In the genomic region with DNA sequence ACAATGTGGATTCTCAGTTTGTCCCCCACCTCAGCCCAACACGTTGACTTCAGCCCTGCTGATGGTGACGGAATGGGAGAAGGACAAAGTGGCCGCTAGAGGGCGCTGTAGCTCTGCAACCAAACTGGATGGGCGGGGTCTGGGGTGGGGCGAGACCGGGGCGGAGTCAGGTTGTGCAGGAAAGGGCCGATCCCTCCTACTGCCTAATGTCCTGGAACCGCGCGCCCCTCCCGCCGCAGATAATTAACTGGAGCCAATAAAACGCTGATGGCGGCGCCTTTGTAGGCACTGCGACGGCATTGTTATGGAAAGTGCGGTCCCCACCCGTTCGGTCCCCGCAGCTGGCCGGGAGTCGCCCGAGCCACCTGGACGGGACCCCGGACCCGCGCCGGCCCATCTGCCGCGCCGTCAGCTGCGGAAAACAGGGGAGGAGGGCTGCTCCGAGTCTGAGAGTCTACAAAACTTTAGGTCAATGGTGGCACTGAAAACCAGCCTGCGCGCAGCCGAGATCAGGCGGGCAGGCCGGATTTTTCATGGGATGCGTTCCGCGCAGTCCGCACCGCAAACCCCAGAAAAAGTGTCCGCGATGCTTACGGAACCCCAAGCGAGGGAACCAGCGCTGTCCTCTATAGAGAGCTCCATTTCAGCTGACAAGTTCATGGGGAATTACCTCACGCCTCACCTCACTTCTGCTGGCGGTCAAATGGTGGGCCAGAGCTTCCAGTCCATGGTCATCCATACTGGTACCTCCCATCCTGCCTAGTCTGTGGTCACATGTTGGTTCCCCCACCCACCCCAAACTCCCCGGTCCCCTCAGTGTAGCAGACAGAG, we compare ENCODE assay signal across 8 mouse cellular contexts. TPM values are rescaled to one million over a fixed set of nuclear protein-coding genes. Genes with fewer than 3 reads are reported as not detected.
DNase-seq lines count a peak whose midpoint lies in the region; ATAC-seq lines count a peak whose summit lies in the region.

No protein-coding gene starts in this region.

- H3K4me2 ChIP-seq in forebrain, embryonic 14.5 days (ENCODE audit: low read length): peak overlapping the region; percentile 76
- peak overlapping the region; percentile 90 for H3K4me2 ChIP-seq in liver, embryonic 16.5 days (ENCODE audit: low read depth, low read length)
- peak overlapping the region; percentile 72 for H3K4me2 ChIP-seq in neural tube, embryonic 13.5 days

- no peaks in the 10 kb centered on the region for H3K27me3 ChIP-seq in forebrain, embryonic 14.5 days (replicated peaks; ENCODE audit: control insufficient read depth, insufficient read depth, low read length)
- peaks cover 41% of the 10 kb centered on the region for H3K27me3 ChIP-seq in liver, embryonic 16.5 days (ENCODE audit: control insufficient read depth, insufficient read depth, low read depth, low read length)
- peaks cover 22% of the 10 kb centered on the region for H3K27me3 ChIP-seq in neural tube, embryonic 13.5 days

- peak; percentile 95 for DNase-seq in ES-CJ7 (ENCODE audit: low read depth, low spot score)
- peak; percentile 85 for DNase-seq in cerebellum, adult 11 months
- peak; percentile 97 for DNase-seq in forebrain, embryonic 14.5 days (ENCODE audit: low spot score)
- peak; percentile 91 to 92 for DNase-seq in heart, postnatal 14 days
- DNase-seq in large intestine, adult 2 months (ENCODE audit: low read depth, low spot score): peak; percentile 59
- DNase-seq in telencephalon, adult 2 months (ENCODE audit: low read depth, low spot score): peak; percentile 88

- H3K36me3 ChIP-seq in forebrain, embryonic 14.5 days (ENCODE audit: control insufficient read depth, insufficient read depth, low read length): no peaks in the 10 kb centered on the region
- no peaks in the 10 kb centered on the region for H3K36me3 ChIP-seq in liver, embryonic 16.5 days (ENCODE audit: control insufficient read depth, insufficient read depth)
- no peaks in the 10 kb centered on the region for H3K36me3 ChIP-seq in neural tube, embryonic 13.5 days

- H3K4me3 ChIP-seq in forebrain, embryonic 14.5 days (ENCODE audit: low read depth, low read length): peak overlapping the region; percentile 47
- peak overlapping the region; percentile 61 for H3K4me3 ChIP-seq in liver, embryonic 16.5 days (ENCODE audit: low read depth, low read length)
- H3K4me3 ChIP-seq in neural tube, embryonic 13.5 days: peak overlapping the region; percentile 51

- peak; percentile 97 for ATAC-seq in forebrain, embryonic 14.5 days
- peak; percentile 90 for ATAC-seq in liver, embryonic 16.5 days (ENCODE audit: low read depth)
- peak; percentile 94 for ATAC-seq in neural tube, embryonic 13.5 days (ENCODE audit: low read depth)

- under 1% methylated on average over 54 of the region's 54 CpGs for WGBS in forebrain, embryonic 14.5 days
- 1% methylated on average over 54 of the region's 54 CpGs for WGBS in large intestine, adult 2 months
- 1% methylated on average over 54 of the region's 54 CpGs for WGBS in liver, embryonic 16.5 days (ENCODE audit: insufficient replicate concordance)
- WGBS in neural tube, embryonic 13.5 days: under 1% methylated on average over 54 of the region's 54 CpGs

- peak overlapping the region; percentile 70; the same call in 1 of the 2 replicates for H3K27ac ChIP-seq in forebrain, embryonic 14.5 days (ENCODE audit: low read depth, low read length)
- no peak overlapping the region for H3K27ac ChIP-seq in liver, embryonic 16.5 days (ENCODE audit: low read length)
- H3K27ac ChIP-seq in neural tube, embryonic 13.5 days (replicated peaks): peak overlapping the region; percentile 92

- H3K9ac ChIP-seq in forebrain, embryonic 14.5 days (ENCODE audit: low read length): peak overlapping the region; percentile 65
- peak overlapping the region; percentile 24 for H3K9ac ChIP-seq in liver, embryonic 16.5 days (ENCODE audit: low read depth, low read length)
- H3K9ac ChIP-seq in neural tube, embryonic 13.5 days: peak overlapping the region; percentile 78

- no peaks in the 10 kb centered on the region for H3K9me3 ChIP-seq in forebrain, embryonic 14.5 days (replicated peaks; ENCODE audit: control insufficient read depth, low read length)
- no peaks in the 10 kb centered on the region for H3K9me3 ChIP-seq in liver, embryonic 16.5 days (replicated peaks; ENCODE audit: control insufficient read depth, low read length)
- H3K9me3 ChIP-seq in neural tube, embryonic 13.5 days: no peaks in the 10 kb centered on the region

- intact Hi-C loops in heart, postnatal 14 days (cut with DNase I): loop anchor here (2.0 kb wide), 4 partner anchors 59 to 339 kb away; no protein-coding TSS in a partner anchor

- H3K4me1 ChIP-seq in forebrain, embryonic 14.5 days (ENCODE audit: control insufficient read depth, insufficient read depth, low read length): peaks cover 4% of the 10 kb centered on the region; the same call in 1 of the 2 replicates
- H3K4me1 ChIP-seq in liver, embryonic 16.5 days (ENCODE audit: control insufficient read depth, low read depth, low read length): peaks cover 5% of the 10 kb centered on the region
- H3K4me1 ChIP-seq in neural tube, embryonic 13.5 days (replicated peaks): peaks cover 32% of the 10 kb centered on the region

RNA-seq across cellular contexts. Expression of a gene that starts 33.2 kb away (rescaled TPM):
- 0.72 and 1.1 TPM in 2 replicates for polyA plus RNA-seq in forebrain, embryonic 14.5 days (2014; fragmentation: Nextera tagmentation; extraction: Ambion mirVana)
- total RNA-seq in heart, postnatal 14 days (2021): 1 to 10 TPM; 1.8 to 2.0 TPM
- 115 and 152 TPM in 2 replicates for polyA plus RNA-seq in large intestine, adult 2 months (2012; rRNA removed)
- 1.1 and 1.4 TPM in 2 replicates for polyA plus RNA-seq in liver, embryonic 16.5 days (2015; fragmentation: Nextera tagmentation; extraction: Ambion mirVana)
- polyA plus RNA-seq in neural tube, embryonic 13.5 days (2015; fragmentation: Nextera tagmentation; extraction: Ambion mirVana): 0.99 and 1.1 TPM in 2 replicates

RNA-seq across cellular contexts. Expression of a gene that starts 49.4 kb away (rescaled TPM):
- 64.5 and 68.8 TPM in 2 replicates for polyA plus RNA-seq in forebrain, embryonic 14.5 days (2014; fragmentation: Nextera tagmentation; extraction: Ambion mirVana)
- total RNA-seq in heart, postnatal 14 days (2021): 1 to 10 TPM; 5.2 to 5.6 TPM
- polyA plus RNA-seq in large intestine, adult 2 months (2012; rRNA removed): 12.3 and 16.3 TPM in 2 replicates
- 9.2 and 9.6 TPM in 2 replicates for polyA plus RNA-seq in liver, embryonic 16.5 days (2015; fragmentation: Nextera tagmentation; extraction: Ambion mirVana)
- polyA plus RNA-seq in neural tube, embryonic 13.5 days (2015; fragmentation: Nextera tagmentation; extraction: Ambion mirVana): 48.1 and 52.1 TPM in 2 replicates

RNA-seq across cellular contexts. Expression of a gene that starts 51.9 kb away (rescaled TPM):
- 16.1 and 16.2 TPM in 2 replicates for polyA plus RNA-seq in forebrain, embryonic 14.5 days (2014; fragmentation: Nextera tagmentation; extraction: Ambion mirVana)
- not detected for total RNA-seq in heart, postnatal 14 days (2021)
- polyA plus RNA-seq in large intestine, adult 2 months (2012; rRNA removed): not detected in 2 replicates
- not detected in 2 replicates for polyA plus RNA-seq in liver, embryonic 16.5 days (2015; fragmentation: Nextera tagmentation; extraction: Ambion mirVana)
- polyA plus RNA-seq in neural tube, embryonic 13.5 days (2015; fragmentation: Nextera tagmentation; extraction: Ambion mirVana): 30.0 and 30.2 TPM in 2 replicates

Comparison
In these comparisons a context has a peak if more than half of its experiments do, and no peak if none do; other contexts are left out.
1. H3K9ac ChIP-seq: peak in every context shown above with its lines; median percentile 78 in neural tube, embryonic 13.5 days; 65 in forebrain, embryonic 14.5 days; 24 in liver, embryonic 16.5 days.
2. RNA of a gene that starts 33.2 kb away (polyA plus RNA-seq): 115 to 152 TPM in large intestine, adult 2 months; 1.1 to 1.4 TPM in liver, embryonic 16.5 days, 0.99 to 1.1 TPM in neural tube, embryonic 13.5 days and 0.72 to 1.1 TPM in forebrain, embryonic 14.5 days; every median in the first group is over 10 times any median in the second.
3. RNA of a gene that starts 51.9 kb away (polyA plus RNA-seq): 30.0 to 30.2 TPM in neural tube, embryonic 13.5 days and 16.1 to 16.2 TPM in forebrain, embryonic 14.5 days; not detected in large intestine, adult 2 months and not detected in liver, embryonic 16.5 days; every median in the first group is over 10 times any median in the second.
4. Peak in every context shown above with its lines, with median percentiles within 50 percentile points of each other: DNase-seq, ATAC-seq, H3K4me2 ChIP-seq and H3K4me3 ChIP-seq.